Mouse (Mus musculus) embryonic fibroblast, embryonic 13.5 days (primary cell): Measurements from ENCODE around the gene Cox8a.

ENCODE experiments used
- CTCF ChIP-seq: IDR thresholded peaks from 2 replicates; pipeline ENCODE4 v1.5.1; 2011; ENCODE audit warnings: mild to moderate bottlenecking, control low read depth, low read length, moderate library complexity, borderline replicate concordance; ENCODE audit not compliant: insufficient read depth
- POLR2A ChIP-seq: IDR thresholded peaks from 2 replicates; pipeline ENCODE4 v1.6.1; 2011; ENCODE audit warnings: low read depth, mild to moderate bottlenecking, control low read depth, low read length, moderate library complexity

GRCm38 (mm10) chr19:7180756-7181405 is 36.5 kb downstream of the Cox8a start:
- TF ChIP-seq POLR2A (no peak), CTCF (no peak)
